Mouse (Mus musculus) bone marrow, adult 2 months (tissue): ENCODE results near the gene Eif3i. TPM values are rescaled to one million over a fixed set of nuclear protein-coding genes. Genes with fewer than 3 reads are reported as not detected.

Experiments used
- H3K27ac ChIP-seq: fragments of 200-500 bp; 2 replicates; pipeline ENCODE4 v1.5.1; 2012; ENCODE audit warnings: low read depth, mild to moderate bottlenecking, control low read depth, inconsistent platforms, low read length; ENCODE audit not compliant: control insufficient read depth, poor library complexity, insufficient read depth
- H3K4me1 ChIP-seq: fragments of 200-500 bp; 2 replicates; pipeline ENCODE4 v1.6.1; 2011; ENCODE audit warnings: low read length; ENCODE audit not compliant: control insufficient read depth, insufficient read depth
- H3K4me3 ChIP-seq: fragments of 200-500 bp; replicated peaks from 2 replicates; pipeline ENCODE3; 2011; ENCODE audit warnings: mild to moderate bottlenecking, low read depth, low read length, control low read depth; ENCODE audit not compliant: control insufficient read depth
- CTCF ChIP-seq: fragments of 200-500 bp; IDR thresholded peaks from 2 replicates; pipeline ENCODE4 v1.5.1; 2011; ENCODE audit warnings: low read length, control low read depth; ENCODE audit not compliant: control insufficient read depth, insufficient read depth
- POLR2A ChIP-seq: fragments of 200-500 bp; IDR thresholded peaks from 2 replicates; pipeline ENCODE4 v1.6.1; 2011; ENCODE audit warnings: low read depth, mild to moderate bottlenecking, control low read depth, low read length, borderline replicate concordance; ENCODE audit not compliant: control insufficient read depth
- WGBS: fragments of 180-500 bp; shearing (Covaris S2); methylation state at CpG from one replicate; pipeline ENCODE4 v1.1.7; 2018; 5-methylcytosine and 5-hydroxymethylcytosine counted together
- polyA plus RNA-seq: library from polyadenylated mRNA; stranded (reverse); fragments of >200 nt; gene quantifications from 2 replicates; pipeline ENCODE4 v1.2.4, GENCODE M21; 2011; ENCODE audit warnings: low replicate concordance; ENCODE audit not compliant: missing spikeins, insufficient read depth, insufficient read length

Gene Eif3i
- polyA plus RNA-seq, 1 experiment: 123 TPM

GRCm38 (mm10) chr4:129631867-129632266, 31.4 kb upstream of the Eif3i start:
- Histone ChIP-seq H3K4me3 (no peak overlapping the region), H3K4me1 (no peaks in the 10 kb centered on the region), H3K27ac (no peak overlapping the region)
- TF ChIP-seq POLR2A (no peak), CTCF (no peak)
- WGBS: 89% methylated on average over 12 of the region's 12 CpGs

- Histone ChIP-seq H3K4me3 (no peak overlapping the region), H3K27ac (no peak overlapping the region), H3K4me1 (no peaks in the 10 kb centered on the region)
- TF ChIP-seq CTCF (no peak), POLR2A (no peak)
- 85% methylated on average over 4 of the region's 4 CpGs for WGBS
Observed at GRCm38 (mm10) chr4:129630944-129631343, 30.5 kb upstream of the Eif3i start.

GRCm38 (mm10) chr4:129626035-129626434, 25.6 kb upstream of the Eif3i start:
- no peak overlapping the region for H3K27ac ChIP-seq
- peaks cover 4% of the 10 kb centered on the region; the same call in 1 of the 2 replicates for H3K4me1 ChIP-seq
- TF ChIP-seq POLR2A (no peak), CTCF (no peak)
- 83% methylated on average over 6 of the region's 6 CpGs for WGBS
- no peak overlapping the region for H3K4me3 ChIP-seq

- H3K4me3 ChIP-seq: no peak overlapping the region
- no peak for TF ChIP-seq POLR2A
- no peak overlapping the region; the same call in 1 of the 2 replicates for H3K27ac ChIP-seq
- peaks cover 4% of the 10 kb centered on the region; the same call in 1 of the 2 replicates for H3K4me1 ChIP-seq
- 46% methylated on average over 4 of the region's 4 CpGs for WGBS
Observed at GRCm38 (mm10) chr4:129625496-129625895, 25.0 kb upstream of the Eif3i start.

GRCm38 (mm10) chr4:129625029-129625370, 24.6 kb upstream of the Eif3i start:
- Histone ChIP-seq H3K4me1 (peaks cover 4% of the 10 kb centered on the region; the same call in 1 of the 2 replicates), H3K4me3 (peak overlapping the region; percentile 78), H3K27ac (peak overlapping the region; percentile 78)
- no peak for TF ChIP-seq CTCF
- 0% methylated on average over 6 of the region's 6 CpGs for WGBS

GRCm38 (mm10) chr4:129624281-129625028, 24.0 kb upstream of the Eif3i start:
- H3K27ac ChIP-seq: peak overlapping the region; percentile 78
- WGBS: 0% methylated on average over 18 of the region's 18 CpGs
- H3K4me1 ChIP-seq: peaks cover 4% of the 10 kb centered on the region; the same call in 1 of the 2 replicates
- TF ChIP-seq POLR2A (peak; percentile 67; the same call in 1 of the 2 replicates), CTCF (no peak)
- H3K4me3 ChIP-seq: peak overlapping the region; percentile 78

- TF ChIP-seq CTCF (no peak), POLR2A (no peak)
- under 1% methylated on average over 10 of the region's 10 CpGs for WGBS
- peak within 1 kb of the TSS; percentile 78 for H3K27ac ChIP-seq
- peak within 1 kb of the TSS; percentile 78 for H3K4me3 ChIP-seq
- H3K4me1 ChIP-seq: peaks cover 5% of the 10 kb centered on the region; the same call in 1 of the 2 replicates
Observed at GRCm38 (mm10) chr4:129623681-129624091, 23.2 kb upstream of the Eif3i start, which contains the start of gene Ccdc28b. Gene Ccdc28b, minus strand, starts transcription at chr4:129623947.

GRCm38 (mm10) chr4:129622803-129623535, 22.5 kb upstream of the Eif3i start:
- H3K4me3 ChIP-seq: peak overlapping the region; percentile 78
- no peak for TF ChIP-seq POLR2A
- TF ChIP-seq CTCF: no peak
- WGBS: 22% methylated on average over 8 of the region's 8 CpGs
- H3K27ac ChIP-seq: no peak overlapping the region
- H3K4me1 ChIP-seq: peaks cover 5% of the 10 kb centered on the region; the same call in 1 of the 2 replicates
